Mouse (Mus musculus) forelimb bud, embryonic 11.5 days (tissue): ENCODE data around the gene Sppl3.

ENCODE experiments used
- DNase-seq: peaks from one replicate; pipeline ENCODE4 v3.0.0-alpha.2; 2012; ENCODE audit warnings: low read depth, low spot score

Gene Sppl3

DNA sequence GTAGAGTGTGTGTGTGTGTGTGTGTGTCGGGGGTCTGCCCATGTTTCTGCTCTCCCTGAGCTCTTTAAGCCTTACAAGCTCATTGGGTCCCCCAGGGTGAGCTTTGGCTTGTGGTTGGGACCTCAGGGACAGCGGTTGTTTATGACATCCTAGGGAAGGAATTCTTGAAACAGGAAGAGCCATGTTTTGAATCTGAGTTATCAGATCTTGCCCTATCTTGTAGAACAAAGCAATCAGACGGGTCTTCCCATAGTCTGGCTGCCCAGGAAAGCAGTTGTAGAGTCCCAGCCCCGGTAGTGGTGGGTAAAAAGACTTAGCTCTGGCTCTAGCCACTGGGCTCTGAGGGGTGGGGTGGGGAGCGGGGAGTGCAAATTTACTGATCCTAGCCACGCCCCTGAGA is 13.6 kb upstream of the Sppl3 start:
- no peak for DNase-seq

DNA sequence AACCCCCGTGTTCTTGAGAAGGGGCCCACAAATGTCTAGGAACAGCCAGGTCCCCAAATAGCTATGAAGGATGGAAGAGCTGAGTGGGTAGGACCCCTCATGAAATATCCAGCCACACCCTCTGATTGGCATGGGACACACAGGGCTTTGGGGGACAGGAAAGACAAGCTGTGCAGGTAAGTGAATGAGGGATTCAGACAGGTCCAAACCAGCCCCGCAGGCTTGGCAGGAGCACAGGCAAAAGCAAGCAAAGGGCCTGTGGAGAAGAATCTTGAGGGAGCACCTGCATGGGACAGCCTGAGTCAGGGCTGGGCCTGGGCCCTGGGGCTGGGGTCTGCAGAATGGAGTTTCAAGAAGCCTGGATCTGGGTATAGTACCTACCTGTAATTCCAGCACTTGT is 10.4 kb upstream of the Sppl3 start:
- DNase-seq = no peak

DNA sequence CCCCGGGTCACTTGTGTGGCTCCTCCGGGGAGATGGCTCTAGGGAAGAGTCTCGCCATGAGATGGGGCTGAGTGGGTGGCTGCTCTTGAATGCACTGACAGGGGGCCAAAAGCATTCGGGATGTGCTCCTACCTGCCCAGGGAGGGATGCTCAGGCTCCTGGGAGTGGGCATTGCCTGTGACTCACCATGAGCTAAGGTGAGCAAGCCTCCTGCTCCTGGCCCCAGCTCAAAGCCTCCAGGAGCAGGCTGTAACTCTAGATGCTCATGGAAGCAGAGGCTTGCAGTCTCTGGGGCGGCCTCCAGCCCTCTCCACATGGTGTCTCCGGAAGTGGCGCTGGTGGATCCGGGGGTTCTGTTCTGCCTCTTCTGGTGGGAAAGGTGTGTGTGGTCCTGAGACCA is 9.5 kb upstream of the Sppl3 start:
- no peak for DNase-seq

DNA sequence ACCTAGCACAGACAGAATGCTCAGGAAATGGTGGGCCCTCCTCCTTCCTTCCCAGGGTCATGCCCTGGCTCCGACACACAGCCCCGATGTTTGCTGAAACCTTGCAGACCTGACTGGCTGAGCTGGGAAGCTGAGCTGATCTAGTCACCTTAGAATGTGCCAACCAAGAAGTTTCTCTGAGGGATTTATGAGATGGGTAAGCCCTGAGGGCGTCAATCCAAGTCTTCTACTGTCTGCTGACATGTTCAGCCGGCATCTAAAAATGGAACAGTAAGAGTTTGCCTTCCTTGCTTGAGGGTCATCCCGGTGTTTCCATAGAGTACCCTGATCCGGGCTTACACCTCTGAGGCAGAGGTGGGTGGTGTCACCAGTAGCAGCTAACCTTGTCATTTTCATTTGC is 8.2 kb upstream of the Sppl3 start:
- DNase-seq = no peak

DNA sequence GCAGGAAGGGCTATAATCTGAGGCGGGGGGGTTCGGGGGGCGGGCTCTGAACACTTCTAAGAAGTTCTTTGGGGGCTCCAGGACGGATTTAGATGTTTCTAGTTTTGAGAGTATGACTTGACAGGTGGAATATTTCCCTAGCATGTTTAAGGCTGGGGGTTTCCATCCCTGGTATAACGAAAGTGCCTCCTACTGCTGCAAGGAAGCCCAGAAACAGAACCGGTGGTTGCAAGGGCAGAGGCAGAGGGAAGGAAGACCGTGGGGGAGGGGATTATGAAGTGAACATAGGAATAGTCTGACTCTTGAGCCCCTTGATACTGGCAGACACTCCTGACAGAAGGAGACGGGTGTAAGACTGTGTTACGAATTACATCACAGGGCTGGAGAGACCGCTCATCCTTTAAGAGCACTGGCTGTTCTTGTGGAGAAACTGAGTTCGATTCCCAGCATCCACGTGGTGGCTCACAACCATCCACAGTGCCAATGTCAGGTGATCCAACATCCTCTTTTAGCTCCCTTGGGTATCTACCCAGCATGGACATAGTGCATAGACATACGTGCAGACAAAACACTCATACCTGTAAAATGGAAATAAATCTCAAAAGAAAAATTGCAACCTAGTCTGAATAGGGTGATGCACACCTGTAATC is 7.6 kb upstream of the Sppl3 start:
- no peak for DNase-seq

DNA sequence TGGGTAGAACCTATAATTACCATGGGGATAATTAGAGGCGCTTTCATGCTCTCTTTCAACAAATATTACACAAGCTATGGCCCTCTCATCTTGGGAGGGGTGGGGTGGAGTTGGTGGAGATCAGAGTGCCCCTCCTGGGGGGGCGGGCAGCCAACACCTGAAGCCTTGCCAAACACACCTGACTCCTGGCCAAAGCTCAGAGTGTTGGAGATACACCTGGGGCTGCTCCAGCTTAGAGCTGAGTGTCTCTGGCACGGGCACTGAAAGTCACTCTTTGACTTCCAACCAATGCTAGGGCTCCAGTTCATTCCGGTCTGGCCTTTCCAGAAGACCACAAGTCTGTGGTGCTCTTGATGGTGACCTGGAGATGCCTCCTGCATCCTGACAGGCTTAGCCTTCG is 3.2 kb upstream of the Sppl3 start:
- no peak for DNase-seq

DNA sequence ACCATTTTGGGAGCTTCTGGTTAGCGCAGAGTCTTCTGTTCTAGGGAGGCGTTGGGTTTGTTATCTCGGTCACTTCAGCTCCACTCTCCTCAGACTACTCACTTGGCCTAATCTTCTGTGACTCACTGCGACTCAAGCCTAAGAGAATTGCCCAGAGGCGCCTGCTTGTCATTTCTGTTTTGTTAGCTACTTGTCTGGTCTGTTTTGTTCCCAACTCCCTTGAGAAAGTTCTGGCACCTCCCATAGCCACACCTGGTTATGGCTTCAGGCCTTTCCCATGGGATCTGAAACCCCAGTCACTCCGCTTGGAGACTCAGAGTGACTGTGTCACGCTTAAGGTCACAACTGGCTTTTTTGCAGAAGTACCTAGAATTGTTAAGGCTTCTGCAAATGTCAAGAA is 2.6 kb upstream of the Sppl3 start:
- no peak for DNase-seq

DNA sequence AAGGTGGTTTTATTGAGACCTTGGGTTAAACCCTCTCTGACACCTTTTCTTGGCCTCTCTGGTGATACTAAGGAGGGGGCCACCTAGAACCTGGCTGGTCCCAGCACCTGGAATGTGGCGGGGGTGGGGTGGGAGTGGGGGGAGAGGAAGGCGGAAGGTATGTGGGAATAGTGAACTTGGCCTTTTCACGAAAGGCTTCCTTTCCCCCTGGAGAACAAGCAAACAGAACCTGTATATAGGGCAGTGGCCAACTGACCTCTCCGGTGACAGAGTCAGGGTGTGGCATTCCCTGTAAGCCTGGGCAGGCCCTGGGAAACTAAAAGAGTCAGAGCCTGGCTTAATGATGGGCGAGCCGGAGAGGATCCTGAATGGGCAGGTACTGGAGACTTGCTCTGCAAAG is 1.8 kb upstream of the Sppl3 start:
- no peak for DNase-seq

DNA sequence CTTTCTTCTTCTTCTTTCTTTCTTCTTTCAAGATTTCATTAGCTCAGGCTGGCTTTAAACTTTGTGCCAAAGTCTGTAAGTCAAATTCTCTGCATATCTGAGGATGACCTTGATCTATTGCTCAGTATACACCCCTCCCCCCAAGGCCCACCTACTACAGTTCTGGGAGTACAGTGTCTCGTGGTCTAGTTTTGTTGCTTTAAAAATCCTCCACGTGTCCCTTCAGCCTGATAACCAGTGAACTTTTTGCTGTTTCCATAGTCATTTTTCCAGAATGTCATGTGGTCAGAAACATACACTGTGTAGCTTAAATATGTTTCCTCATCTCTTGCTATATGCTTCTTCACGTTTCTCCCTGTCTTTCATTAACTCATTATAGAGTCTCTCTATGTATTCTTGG is 976 bp upstream of the Sppl3 start:
- DNase-seq = no peak

DNA sequence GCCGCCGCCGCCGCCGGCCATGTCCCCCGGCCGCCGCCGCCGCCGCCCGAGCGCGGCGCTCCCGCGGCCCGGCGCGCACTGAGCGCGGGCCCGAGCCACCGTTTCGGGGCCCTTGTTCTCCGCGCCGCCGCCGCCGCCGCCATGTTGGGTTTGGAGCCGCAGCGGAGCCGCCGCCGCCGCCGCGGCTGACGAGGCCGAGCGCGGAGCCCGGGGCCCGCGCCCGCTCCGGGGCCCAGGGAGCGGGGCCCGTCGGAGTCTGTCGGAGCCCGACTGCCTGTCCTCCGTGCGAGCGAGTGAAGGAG is 231 bp downstream of the Sppl3 start:
- no peak for DNase-seq

DNA sequence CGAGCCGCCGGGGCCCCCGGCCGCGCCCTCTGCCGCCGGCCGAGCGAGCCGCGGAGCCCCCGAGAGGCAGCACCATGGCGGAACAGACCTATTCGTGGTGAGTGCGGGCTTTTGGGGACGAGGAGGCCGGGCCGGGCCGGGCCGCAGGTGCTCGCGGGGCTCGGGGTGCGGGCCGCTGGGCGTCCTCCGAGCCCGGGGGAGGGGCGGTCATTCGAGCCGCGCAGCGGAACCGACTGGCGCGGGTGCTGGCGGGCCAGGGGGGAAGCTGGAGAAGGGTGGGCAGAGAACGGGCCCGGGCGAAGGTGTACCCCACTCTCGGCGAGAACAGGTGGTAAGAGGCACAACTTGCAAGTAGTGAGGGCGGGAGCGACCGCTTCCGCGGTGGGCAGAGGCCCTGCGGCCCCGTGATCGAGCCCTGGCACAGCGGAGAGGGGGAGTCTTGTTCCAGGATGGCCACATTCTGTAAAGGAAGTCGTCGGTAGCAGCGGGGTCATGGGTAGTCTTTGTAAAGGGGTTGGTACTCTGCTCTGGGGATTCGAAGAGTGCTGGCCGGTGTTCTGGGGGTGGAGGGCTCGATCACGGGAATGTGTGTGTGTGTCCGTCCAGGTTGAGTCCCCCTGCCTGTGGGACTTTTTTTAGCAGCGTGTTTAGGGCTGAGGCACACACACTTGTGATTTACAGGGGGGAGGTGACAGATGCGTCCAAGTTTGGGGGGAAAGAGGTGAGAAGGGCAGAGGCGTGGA is 753 bp downstream of the Sppl3 start:
- DNase-seq = peak; percentile 49

DNA sequence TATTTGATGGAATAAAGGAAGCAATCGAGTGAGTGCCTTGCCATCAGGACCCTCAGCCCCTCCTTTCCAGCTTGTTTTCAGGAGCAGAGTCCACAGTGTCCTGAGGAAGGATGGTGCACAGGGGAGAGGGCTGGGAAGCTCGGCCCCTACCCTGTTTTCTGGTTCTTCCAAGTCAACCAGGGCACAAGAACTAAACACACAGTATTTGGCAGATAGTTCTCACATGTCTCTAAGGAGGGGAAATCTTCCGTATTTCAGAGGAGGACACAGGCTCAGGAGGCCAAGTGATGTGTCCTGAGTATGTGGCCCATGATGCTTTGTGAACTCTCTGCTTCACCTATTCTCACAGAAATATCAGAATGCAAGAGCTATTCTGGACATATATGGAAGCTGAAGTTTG is 2.5 kb downstream of the Sppl3 start:
- no peak for DNase-seq

DNA sequence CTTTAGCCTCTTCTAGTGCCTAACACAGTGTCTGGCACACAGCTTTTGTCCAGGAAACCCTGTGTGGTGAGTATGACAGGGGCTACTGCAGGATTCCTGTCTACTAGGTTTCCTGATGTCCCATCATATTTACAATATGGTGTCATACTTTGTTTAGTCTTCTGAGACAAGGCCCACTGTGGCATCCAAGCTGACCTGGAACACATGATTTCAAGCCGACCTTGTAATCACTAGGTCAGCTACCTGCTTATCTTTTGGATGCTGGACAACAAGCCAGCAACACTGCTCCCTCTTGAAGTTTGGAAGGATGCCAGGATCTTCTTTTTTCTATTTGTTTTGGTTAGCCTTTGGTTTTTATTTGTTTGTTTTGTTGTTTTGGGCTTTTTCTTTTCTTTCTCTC is 3.6 kb downstream of the Sppl3 start:
- DNase-seq = no peak

DNA sequence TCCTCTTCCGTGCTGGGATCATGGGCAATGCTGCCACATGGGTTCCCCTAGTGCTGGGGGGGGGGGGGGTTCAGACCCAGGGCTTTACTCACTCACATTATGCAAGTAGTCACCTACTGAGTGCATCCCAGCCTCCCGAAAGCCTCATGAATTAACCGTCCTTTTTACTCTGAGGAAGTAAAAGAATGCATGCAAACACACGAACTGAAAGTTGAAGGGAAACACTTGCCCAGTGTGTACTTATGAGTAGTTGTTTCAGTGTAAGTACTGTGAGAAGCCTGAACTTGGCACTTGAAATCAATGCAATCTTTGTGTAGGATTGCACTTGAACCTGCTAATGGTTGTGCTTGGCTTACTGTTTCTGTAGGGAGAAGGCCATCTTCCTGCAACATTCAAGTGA is 4.2 kb downstream of the Sppl3 start:
- DNase-seq = no peak

DNA sequence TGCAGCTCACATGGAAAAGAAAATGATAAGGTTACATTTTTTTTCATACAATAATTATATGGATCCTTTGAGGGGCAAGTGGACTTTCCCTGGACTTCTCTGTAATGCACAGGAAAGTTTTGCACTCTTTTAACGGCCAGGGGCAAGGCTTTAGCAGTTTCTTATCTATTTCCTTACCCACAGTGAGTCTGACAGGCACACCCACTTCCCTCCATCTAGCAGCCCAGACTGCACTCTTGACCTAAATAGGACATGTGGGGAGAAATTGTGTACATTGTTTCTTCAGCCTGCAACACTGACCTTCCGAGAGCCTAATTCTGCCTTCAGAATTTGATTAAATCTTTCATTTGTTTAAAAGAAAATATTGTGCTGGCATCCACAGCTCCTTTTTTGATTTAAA is 7.3 kb downstream of the Sppl3 start:
- no peak for DNase-seq

DNA sequence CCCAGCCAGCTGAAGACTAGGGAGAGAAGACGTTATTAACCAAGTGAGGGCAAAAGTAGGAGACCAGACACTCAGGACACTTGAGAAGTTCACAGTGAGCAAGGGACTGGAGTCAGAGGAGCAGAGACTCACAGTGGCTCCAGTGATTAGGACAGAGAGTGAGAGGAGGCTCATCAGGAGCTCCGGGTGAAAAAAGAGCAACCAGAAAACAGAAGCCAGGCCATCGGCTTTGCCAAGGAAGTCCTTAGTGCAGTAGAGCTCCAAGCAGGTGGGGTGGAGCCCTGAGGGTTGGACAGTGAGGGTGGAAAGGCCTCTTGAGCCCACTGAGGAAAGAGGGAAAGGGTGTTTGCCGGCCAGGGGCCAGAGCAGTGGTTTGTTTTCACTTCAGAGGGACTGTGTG is 7.9 kb downstream of the Sppl3 start:
- no peak for DNase-seq

DNA sequence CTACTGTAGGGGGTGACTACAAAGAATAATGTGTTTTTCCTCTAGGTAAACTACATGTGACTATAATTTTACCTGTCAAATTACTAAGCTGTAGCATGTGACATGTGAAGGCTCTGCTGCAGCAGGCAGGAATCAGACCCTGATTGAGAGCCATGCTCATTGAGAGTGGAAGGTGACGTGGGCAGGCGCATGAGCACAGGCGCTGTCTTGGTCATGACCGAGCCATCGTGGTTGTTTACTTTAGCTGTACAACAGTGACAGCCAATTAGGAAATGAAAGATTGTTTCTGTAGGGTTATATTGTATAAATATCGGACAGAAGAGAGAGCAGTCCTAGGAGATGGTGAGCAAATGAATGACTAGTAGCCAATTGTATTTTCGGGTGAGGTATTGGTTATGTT is 11.1 kb downstream of the Sppl3 start:
- no peak for DNase-seq

DNA sequence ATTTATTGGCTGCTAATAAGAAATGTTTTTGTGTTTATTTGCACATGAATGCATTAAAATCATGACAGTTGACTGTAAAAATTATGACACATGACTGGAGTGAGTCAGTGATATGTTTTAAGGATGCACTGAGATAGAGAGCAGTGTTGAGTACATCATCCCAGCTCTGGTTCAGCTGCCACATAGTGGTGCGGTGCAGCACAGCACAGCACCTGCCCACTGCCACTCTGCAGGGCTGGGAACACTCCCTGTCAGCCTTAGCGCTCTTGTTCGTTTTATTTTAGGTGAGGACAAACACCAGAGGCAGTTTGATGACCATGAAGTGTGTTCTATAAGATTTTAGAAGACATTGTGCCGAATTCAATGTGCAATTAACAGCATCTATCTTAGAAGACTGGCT is 15.2 kb downstream of the Sppl3 start:
- no peak for DNase-seq

DNA sequence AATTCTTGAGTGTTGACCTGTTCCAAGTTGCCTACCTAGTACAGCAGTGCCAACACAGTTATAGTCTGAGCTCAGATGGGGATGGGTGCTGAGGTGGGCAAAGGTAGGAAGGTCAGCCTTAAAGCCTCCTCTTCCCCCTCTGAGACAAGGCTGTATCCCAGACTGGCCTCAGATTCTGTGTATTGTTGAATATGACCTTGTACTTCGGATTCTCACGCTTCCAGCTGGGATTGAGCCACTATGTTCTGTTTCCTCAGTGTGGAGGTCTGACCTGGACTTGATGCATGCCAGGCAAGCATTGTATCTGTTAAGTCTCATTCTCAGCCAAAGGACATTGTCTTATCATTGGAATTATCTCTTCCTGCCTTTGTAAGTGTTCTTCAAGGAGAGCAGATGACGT is 16.2 kb downstream of the Sppl3 start:
- no peak for DNase-seq

DNA sequence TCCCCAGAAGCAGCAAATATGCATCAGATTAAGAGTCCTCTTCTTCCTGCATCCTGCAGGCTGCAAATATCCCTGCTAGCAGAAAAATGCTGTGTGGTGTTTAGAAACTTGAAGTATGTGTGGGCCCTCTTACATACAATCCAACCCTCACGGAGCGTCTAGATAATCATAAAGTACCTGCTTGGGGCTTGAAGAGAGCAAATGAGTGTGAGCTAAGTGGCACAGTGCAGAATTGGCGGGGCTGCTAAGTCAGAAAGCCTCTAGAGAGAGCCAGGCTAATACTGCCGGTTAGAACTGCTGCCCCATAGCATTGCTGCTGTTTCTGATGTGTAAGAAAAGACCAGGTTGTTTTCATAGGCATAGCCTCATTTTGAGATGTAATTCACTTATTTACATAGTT is 18.0 kb downstream of the Sppl3 start:
- DNase-seq = no peak

DNA sequence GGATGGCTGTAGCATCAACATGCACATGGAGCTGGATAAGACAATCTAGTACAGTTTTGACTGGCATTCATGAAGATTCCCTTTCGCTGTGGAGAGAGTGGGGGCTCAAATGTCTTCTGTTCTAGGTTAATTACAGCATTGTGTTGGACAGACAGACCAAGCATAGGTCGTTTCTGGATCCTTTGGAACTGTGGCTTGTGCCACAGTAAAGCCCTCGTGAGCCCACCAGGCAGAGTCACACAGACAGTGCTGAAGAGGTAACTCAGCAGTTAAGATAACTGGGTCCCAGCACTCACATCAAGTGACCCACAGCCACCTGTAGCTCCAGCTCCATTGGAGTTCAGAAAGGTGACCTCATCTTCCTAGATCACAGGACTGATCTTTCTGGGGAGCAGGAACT is 18.6 kb downstream of the Sppl3 start:
- DNase-seq = no peak

DNA sequence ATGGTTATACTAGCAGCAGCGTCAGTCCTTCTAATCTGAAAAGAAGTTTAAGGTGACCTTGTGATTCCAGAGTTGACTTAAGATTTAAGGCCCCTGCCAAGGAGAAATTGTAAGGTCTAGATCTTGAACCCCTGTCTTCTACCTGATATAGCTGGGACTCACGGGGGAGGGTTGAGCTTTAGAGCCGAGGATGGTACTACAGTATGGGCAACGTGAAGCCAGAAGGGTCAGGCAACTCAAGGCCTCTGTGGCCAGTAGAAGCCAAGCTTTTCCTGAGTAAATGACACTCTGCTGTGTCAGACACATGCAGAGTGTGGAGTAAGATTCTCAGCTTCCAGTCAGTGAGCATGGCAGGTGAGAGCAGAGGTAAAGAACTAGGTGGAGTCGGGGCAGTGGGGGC is 20.6 kb downstream of the Sppl3 start:
- no peak for DNase-seq

DNA sequence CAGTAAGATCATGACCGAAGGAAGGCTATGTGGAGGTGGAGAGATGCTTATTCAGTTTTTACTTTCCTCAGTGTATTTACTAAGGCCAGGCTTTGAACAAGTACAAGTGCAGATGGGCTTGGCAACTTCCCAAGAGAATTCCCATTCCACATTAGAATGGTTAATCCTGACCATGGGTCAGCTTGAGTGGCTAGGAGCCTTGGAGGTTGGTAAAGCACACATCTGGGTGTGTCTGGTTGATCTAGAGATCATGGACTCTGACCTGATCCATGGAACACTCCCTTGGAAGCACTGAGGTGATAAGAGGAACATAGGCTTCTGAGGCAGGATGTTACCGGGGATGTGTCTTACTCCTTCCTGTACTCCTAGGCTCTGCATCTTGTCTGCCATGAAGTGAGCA is 21.7 kb downstream of the Sppl3 start:
- no peak for DNase-seq

DNA sequence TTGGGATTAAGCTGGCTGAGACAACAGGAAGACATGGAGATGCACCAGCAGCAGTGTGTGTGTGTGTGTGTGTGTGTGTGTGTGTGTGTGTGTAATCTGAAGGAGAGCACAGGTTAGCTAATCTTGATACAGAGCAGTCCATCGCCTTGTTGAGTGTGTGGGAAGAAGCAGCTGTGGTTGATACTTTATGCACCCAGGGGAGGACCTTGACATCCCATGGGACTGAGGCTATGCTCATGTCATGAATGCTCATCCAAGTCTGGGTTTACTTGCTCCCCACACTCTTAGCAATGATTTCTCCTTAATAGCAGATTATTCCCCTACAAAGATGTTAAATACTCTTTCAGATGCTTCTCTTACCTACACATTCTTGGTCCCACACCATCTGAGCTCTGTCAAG is 24.3 kb downstream of the Sppl3 start:
- no peak for DNase-seq
